Mouse (Mus musculus): ENCODE measurements around the gene Tnfrsf13b.

The Tnfrsf13b gene

GRCm38 (mm10) chr11:61126606-61127355 lies at the start of gene Tnfrsf13b:
Gene Tnfrsf13b, plus strand, starts transcription at chr11:61126755.
- DNase-seq (ENCODE audit: low spot score): no peak

- DNase-seq (ENCODE audit: low spot score): no peak
Measured at GRCm38 (mm10) chr11:61081624-61082023, 44.9 kb upstream of the Tnfrsf13b start.

GRCm38 (mm10) chr11:61090195-61090594 lies 36.4 kb upstream of the Tnfrsf13b start:
- no peak for DNase-seq (ENCODE audit: low spot score)

- DNase-seq (ENCODE audit: low spot score): no peak
Measured at GRCm38 (mm10) chr11:61091192-61091591, 35.4 kb upstream of the Tnfrsf13b start.

- DNase-seq (ENCODE audit: low spot score): peak; percentile 42
Measured at GRCm38 (mm10) chr11:61091642-61092262, 34.8 kb upstream of the Tnfrsf13b start.

GRCm38 (mm10) chr11:61098046-61098445 lies 28.5 kb upstream of the Tnfrsf13b start:
- DNase-seq (ENCODE audit: low spot score): no peak

GRCm38 (mm10) chr11:61102397-61103339 lies 23.9 kb upstream of the Tnfrsf13b start:
- no peak for DNase-seq (ENCODE audit: low spot score)

GRCm38 (mm10) chr11:61104241-61104901 lies 22.2 kb upstream of the Tnfrsf13b start:
- DNase-seq (ENCODE audit: low spot score): peak; percentile 67

- DNase-seq (ENCODE audit: low spot score): no peak
Measured at GRCm38 (mm10) chr11:61108911-61109361, 17.6 kb upstream of the Tnfrsf13b start.

- no peak for DNase-seq (ENCODE audit: low spot score)
Measured at GRCm38 (mm10) chr11:61109707-61110106, 16.8 kb upstream of the Tnfrsf13b start.

GRCm38 (mm10) chr11:61110113-61110512 lies 16.4 kb upstream of the Tnfrsf13b start:
- DNase-seq (ENCODE audit: low spot score): no peak

GRCm38 (mm10) chr11:61110928-61111327 lies 15.6 kb upstream of the Tnfrsf13b start:
- DNase-seq (ENCODE audit: low spot score): no peak

GRCm38 (mm10) chr11:61111472-61111871 lies 15.1 kb upstream of the Tnfrsf13b start:
- DNase-seq (ENCODE audit: low spot score): no peak

GRCm38 (mm10) chr11:61112323-61112995 lies 14.1 kb upstream of the Tnfrsf13b start:
- no peak for DNase-seq (ENCODE audit: low spot score)

GRCm38 (mm10) chr11:61116226-61116625 lies 10.3 kb upstream of the Tnfrsf13b start:
- DNase-seq (ENCODE audit: low spot score): no peak

GRCm38 (mm10) chr11:61119996-61120583 lies 6.5 kb upstream of the Tnfrsf13b start:
- no peak for DNase-seq (ENCODE audit: low spot score)

GRCm38 (mm10) chr11:61122283-61122768 lies 4.2 kb upstream of the Tnfrsf13b start:
- DNase-seq (ENCODE audit: low spot score): no peak

- DNase-seq (ENCODE audit: low spot score): no peak
Measured at GRCm38 (mm10) chr11:61122769-61123288, 3.7 kb upstream of the Tnfrsf13b start.

GRCm38 (mm10) chr11:61123886-61124285 lies 2.7 kb upstream of the Tnfrsf13b start:
- DNase-seq (ENCODE audit: low spot score): no peak

- DNase-seq (ENCODE audit: low spot score): no peak
Measured at GRCm38 (mm10) chr11:61125970-61126369, 585 bp upstream of the Tnfrsf13b start.
